Mouse (Mus musculus) embryonic fibroblast, embryonic 13.5 days (primary cell): Measurements from ENCODE around the gene Smtnl2. TPM values are rescaled to one million over a fixed set of nuclear protein-coding genes. Genes with fewer than 3 reads are reported as not detected.

Source experiments
- H3K27ac ChIP-seq: 2 replicates; pipeline ENCODE4 v1.5.1; 2012; ENCODE audit warnings: low read length, control low read depth, inconsistent platforms; ENCODE audit not compliant: insufficient read depth
- H3K4me1 ChIP-seq: 2 replicates; pipeline ENCODE4 v1.6.1; 2011; ENCODE audit warnings: low read length; ENCODE audit not compliant: control insufficient read depth, insufficient read depth
- H3K4me3 ChIP-seq: 2 replicates; pipeline ENCODE4 v1.5.1; 2011; ENCODE audit warnings: mild to moderate bottlenecking, control low read depth, low read length; ENCODE audit not compliant: insufficient read depth
- CTCF ChIP-seq: IDR thresholded peaks from 2 replicates; pipeline ENCODE4 v1.5.1; 2011; ENCODE audit warnings: mild to moderate bottlenecking, control low read depth, low read length, moderate library complexity, borderline replicate concordance; ENCODE audit not compliant: insufficient read depth
- POLR2A ChIP-seq: IDR thresholded peaks from 2 replicates; pipeline ENCODE4 v1.6.1; 2011; ENCODE audit warnings: low read depth, mild to moderate bottlenecking, control low read depth, low read length, moderate library complexity
- polyA plus RNA-seq: library from polyadenylated mRNA; stranded (reverse); fragments of >200 nt; gene quantifications from 2 replicates; pipeline ENCODE4 v1.2.4, GENCODE M21; 2011; ENCODE audit warnings: low read depth; ENCODE audit not compliant: missing spikeins, insufficient read length

Gene Smtnl2
- polyA plus RNA-seq, 1 experiment: 0.28 TPM

DNA sequence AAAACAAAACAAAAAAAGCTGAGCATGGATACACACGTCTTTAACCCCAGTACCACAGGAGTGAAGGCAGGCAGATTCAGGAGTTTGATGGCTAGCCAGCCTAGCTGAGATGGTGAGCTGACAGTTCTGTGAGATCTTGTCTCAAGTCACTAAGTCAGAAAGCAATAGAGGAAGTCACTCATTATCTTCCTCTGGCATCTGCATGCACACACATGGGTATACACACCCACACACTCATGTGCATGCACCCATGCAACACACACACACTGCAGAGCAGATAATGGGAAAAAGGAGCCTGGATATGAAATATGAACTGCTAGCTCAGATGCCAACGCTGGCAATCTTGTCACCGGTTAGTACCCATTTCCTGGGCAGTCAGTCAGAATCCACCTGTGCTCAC lies 18.3 kb downstream of the Smtnl2 start:
- H3K4me1 ChIP-seq: no peaks in the 10 kb centered on the region
- no peak overlapping the region for H3K27ac ChIP-seq
- H3K4me3 ChIP-seq: no peak overlapping the region
- no peak for TF ChIP-seq CTCF
- TF ChIP-seq POLR2A: no peak

DNA sequence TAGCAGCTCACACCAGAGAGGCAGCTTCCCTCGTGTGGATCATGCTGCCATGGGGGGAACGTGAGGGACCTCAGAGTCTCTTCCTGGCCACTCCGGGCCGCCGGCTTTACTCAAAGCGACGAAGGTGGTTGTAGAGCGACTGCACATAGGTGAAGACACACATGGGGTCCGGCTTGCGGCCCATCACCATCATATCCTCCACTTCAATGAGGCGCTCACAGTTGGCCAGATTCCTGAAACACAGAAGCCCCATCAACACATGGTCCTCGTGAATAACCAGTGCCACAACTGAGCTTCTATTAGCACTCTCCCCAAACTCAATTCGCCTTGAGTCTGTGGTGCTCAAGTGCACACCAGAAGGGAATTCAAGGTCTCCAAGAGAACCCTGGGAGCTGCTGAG lies 20.3 kb downstream of the Smtnl2 start:
- H3K27ac ChIP-seq: no peak overlapping the region
- TF ChIP-seq CTCF: no peak
- TF ChIP-seq POLR2A: no peak
- H3K4me3 ChIP-seq: no peak overlapping the region
- no peaks in the 10 kb centered on the region for H3K4me1 ChIP-seq

DNA sequence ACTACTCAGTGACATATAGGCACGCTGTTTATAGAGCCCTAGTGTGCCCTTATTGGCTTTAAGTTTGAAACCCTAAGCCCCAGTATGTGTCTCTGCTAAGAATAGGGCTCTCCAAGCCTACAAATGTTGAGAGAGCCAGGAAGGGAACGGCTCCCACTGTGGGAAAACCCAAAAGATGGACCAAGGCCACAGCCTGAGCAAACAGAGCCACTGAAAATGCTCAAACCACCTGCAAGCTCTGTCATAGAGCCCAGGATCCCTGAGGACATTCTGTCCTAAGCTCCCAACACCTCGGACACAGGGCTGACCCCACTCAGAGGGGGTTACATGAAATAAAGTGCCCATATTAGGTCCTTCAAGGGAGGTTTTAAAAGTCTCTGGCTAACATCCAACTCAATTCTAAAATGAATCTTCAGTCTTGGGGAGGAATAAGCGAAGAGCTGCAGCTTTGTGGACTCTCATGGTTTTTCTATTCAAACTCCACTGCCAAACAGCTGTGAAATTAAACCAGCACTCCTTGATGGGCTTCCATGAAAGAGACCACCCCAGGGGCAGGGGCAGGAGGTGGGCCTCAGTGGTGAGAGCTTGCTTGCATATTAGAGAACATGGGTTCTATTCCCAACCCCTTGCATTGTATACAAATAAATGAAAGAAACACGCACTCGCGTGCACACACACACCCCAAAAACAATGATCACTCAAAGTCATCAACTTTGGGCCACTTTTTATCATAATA lies 21.9 kb downstream of the Smtnl2 start:
- no peak overlapping the region for H3K27ac ChIP-seq
- TF ChIP-seq POLR2A (no peak), CTCF (no peak)
- H3K4me1 ChIP-seq: no peaks in the 10 kb centered on the region
- no peak overlapping the region for H3K4me3 ChIP-seq

DNA sequence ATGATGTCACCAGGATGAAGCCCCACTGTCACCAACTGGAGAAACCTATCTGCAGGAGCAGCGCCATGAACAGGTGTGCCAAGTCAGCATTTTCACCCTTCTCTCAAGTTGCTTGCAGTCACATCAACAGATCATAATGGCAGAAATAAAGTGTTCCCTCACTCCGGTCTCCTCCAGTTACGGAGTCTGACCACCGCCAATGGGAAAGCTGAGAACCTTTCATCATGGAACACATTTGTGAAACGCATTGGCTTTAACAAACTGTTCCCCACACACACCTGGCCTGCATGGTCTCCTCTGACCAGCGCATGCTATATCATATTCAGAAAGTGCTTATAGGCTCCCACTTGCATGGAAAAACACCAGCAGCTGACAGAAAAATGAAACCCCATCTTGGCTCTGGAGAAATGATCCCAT lies 23.4 kb downstream of the Smtnl2 start:
- Histone ChIP-seq H3K27ac (no peak overlapping the region), H3K4me3 (no peak overlapping the region)
- TF ChIP-seq POLR2A (no peak), CTCF (no peak)

DNA sequence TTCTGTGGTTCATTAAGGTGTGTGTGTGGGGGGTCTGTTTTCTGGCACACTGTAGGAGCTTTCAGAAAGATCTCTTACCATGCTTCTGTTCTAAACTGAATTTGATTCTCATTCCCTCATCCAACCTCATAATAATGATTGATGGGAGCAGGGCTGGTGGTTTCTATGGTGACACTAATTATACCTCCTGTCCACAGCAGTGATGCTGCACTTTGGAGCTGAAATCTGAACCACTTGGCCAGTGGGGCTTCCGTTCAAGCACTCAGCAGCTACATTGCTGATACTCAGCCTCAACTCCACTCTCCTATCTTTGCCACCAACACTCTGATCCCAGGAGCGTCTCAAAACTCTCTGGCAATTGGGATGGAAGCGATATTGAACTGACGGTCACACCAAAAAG lies 32.2 kb downstream of the Smtnl2 start:
- TF ChIP-seq POLR2A: no peak
- TF ChIP-seq CTCF: no peak
- H3K4me3 ChIP-seq: no peak overlapping the region
- H3K27ac ChIP-seq: no peak overlapping the region
- H3K4me1 ChIP-seq: no peaks in the 10 kb centered on the region

More for the DNA sequence above, 23.4 kb downstream of the Smtnl2 start:
- H3K4me1 ChIP-seq: no peaks in the 10 kb centered on the region

DNA sequence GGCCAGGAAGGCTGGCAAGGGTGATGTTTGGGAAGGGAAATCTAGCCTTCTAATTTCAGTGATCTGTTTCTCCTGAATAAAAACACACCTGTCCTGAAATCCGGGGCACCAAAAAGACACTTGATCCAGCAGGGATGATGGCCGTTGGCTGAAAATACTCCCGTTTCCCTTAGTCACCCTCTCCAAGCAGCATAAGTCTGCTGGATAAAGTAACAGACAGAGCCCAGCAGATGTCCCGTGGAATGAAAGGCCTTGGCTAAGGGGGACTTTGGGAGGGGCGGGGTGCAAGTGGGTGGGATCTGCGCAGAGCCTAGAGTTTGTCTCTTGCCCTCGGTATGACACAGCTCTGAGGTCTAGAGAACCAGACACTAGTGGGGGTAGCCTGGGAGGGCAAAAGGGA lies 33.3 kb downstream of the Smtnl2 start:
- H3K4me3 ChIP-seq: no peak overlapping the region
- no peaks in the 10 kb centered on the region for H3K4me1 ChIP-seq
- TF ChIP-seq POLR2A: no peak
- no peak overlapping the region for H3K27ac ChIP-seq

DNA sequence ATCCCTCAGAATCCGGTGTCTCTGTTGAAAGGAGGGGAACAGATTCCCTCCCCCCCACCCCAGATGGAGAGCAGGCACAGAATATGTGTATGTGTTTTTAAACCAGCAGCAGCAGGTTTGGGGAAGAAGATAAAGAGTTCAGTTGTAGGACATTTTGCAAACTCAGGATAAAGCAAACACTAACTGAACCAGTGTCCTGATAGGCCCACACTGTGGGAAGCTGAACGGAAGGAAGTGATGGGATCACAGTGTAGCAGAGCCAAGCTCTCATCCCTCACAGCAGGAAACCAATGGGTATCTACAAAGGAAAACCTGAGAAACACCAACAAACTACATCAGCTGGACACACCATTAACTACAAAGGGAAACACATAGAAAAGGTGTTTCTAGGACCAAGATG lies 35.0 kb downstream of the Smtnl2 start:
- TF ChIP-seq POLR2A: no peak
- TF ChIP-seq CTCF: no peak
- no peak overlapping the region for H3K4me3 ChIP-seq
- H3K27ac ChIP-seq: no peak overlapping the region
- no peaks in the 10 kb centered on the region for H3K4me1 ChIP-seq

DNA sequence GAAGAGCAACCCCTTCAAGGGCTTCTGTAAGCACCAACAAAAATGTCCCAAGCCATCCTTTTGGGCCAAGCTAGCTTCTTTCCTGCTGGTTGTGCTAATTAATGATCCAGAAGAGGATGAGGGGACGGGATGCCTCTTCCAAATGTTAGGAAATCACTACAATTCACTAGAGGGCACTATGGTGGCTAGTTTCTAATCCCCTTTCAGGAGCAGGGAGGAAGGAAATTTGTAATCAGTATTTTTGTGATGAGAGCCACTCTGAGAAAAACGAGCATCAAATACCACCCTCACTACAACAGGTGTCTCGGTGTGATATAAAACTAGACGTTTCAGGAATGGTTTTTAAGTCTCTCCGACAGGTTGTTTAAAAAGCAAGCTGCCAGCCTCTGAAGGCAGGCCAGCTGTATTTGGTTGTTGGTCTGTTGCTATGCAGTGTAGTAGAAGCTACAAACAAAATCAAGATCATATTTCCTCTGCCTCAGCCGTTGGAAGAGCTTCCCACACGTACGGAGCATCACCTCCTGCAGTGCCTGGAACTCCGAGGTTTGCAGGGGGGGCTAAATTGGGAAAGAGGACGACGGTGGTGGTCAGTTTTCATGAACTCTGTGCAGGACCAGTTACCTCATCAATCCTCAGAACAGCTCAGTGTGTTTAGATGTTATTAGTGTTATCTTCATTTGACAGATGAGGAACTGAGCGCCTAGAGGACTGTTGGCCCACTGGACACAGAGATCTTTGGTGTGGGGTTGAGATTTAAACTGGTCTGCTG lies 41.4 kb downstream of the Smtnl2 start:
- no peaks in the 10 kb centered on the region for H3K4me1 ChIP-seq
- TF ChIP-seq CTCF (no peak), POLR2A (no peak)
- H3K27ac ChIP-seq: no peak overlapping the region
- H3K4me3 ChIP-seq: no peak overlapping the region

DNA sequence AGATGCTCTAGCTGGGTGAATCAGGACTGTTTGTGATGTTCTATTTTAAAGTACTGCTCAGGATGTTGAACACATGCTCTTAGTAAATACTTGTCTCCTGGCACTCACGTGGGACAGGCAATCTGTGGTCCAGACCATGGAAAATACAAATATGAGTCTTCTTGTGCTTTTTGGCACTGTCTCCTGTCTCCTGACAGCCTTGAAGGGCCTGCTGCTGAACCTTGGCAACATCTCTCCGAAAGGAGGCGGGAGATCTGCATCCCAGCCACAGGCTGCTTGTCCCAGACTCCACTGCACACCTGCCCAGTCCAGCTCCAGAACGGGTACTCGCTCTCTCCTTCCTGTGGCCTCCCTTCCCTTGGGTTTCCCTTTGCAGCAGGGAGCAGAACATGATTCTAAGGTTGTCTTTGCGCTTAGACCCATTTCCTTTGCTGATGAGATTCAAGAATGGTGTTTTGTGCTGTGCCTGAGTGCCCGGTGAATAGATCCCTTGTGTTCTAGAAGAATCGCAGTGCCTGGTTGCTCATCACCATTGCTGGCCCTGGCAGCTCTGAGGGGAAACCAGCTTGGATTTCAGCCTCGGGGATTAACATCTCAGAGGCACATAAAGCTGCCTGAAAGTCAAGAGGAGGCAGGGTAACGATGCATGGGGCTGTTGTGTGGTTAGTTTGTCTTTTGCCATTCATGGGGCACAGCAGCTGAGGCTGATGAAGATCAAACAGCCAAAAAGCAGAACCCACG lies 43.4 kb downstream of the Smtnl2 start:
- Histone ChIP-seq H3K4me1 (no peaks in the 10 kb centered on the region), H3K27ac (no peak overlapping the region), H3K4me3 (no peak overlapping the region)
- no peak for TF ChIP-seq POLR2A
- no peak for TF ChIP-seq CTCF

DNA sequence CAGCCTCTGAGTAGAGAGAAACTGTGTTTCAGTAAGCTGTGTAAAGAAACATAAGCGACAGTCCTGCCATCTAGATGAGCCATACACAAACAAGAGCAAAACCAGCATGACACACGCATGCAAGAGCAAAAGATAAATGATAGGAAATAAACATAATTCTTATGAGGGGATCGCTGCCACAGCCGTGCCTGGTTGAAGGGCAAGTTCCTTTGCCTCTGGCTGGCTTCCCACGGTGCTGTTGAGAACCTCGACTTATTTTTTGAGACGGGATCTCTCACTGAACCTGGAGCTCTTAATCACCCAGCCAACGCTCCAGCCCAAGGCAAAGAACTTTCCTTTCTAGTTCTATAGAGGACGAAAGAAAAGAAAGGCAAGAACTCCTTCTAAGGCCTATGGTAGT lies 45.4 kb downstream of the Smtnl2 start:
- Histone ChIP-seq H3K4me1 (no peaks in the 10 kb centered on the region; the same call in 1 of the 2 replicates), H3K4me3 (no peak overlapping the region)
- TF ChIP-seq POLR2A: no peak
- TF ChIP-seq CTCF: no peak

More for the DNA sequence above, 45.4 kb downstream of the Smtnl2 start:
- no peak overlapping the region for H3K27ac ChIP-seq
